Mouse (Mus musculus) liver, postnatal 0 days (tissue): Measurements from ENCODE around the gene Bri3bp.

ENCODE experiments used
- CTCF ChIP-seq: sonication (generic); IDR thresholded peaks from 2 replicates; pipeline ENCODE4 v1.5.1; 2016; ENCODE audit warnings: antibody characterized with exemption, low read depth
- EP300 ChIP-seq: IDR thresholded peaks from 2 replicates; pipeline ENCODE4 v1.6.1; 2016; ENCODE audit warnings: antibody characterized with exemption, low read depth, mild to moderate bottlenecking

- peak; percentile 87 for TF ChIP-seq CTCF
- TF ChIP-seq EP300, result no peak
Observed at GRCm38 (mm10) chr5:125411972-125412530, 29.3 kb upstream of the Bri3bp start.
